Mouse (Mus musculus) small intestine, adult 2 months (tissue): ENCODE data around the gene Zhx3.

Experiments
- CTCF ChIP-seq: fragments of 200-500 bp; IDR thresholded peaks from 2 replicates; pipeline ENCODE4 v1.5.1; 2012; ENCODE audit warnings: low read depth, mild to moderate bottlenecking, control low read depth, inconsistent platforms, low read length, moderate library complexity, mixed read lengths; ENCODE audit not compliant: insufficient replicate concordance, insufficient read length; ENCODE audit errors: extremely low read depth
- POLR2A ChIP-seq: fragments of 200-500 bp; IDR thresholded peaks from 2 replicates; pipeline ENCODE4 v1.6.1; 2012; ENCODE audit warnings: low read depth, mild to moderate bottlenecking, control low read depth, inconsistent platforms, low read length, moderate library complexity

DNA sequence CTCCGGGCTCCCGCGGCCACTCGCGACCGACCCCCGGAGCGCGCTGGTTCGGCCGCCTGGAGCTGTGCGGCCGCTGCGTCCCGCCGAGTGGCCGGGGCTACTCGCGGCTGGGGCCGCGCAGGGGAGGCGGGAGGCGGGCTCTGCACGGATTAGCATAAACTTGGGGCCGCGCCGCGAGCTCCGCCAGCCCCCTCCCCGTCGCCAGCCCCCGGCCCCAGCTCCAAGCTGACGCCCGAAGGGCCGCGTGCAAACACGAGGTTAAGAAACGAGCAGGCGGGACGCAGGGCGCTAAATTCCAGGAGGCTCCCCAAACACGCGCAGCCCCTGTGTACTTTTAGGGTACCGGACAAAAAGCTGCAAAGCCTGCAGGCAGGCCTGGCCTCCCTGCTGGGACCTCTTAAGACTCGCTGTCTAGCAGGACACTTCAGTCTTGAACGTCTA is 39.5 kb upstream of the Zhx3 start, which contains the start of gene Emilin3:
- TF ChIP-seq CTCF: no peak
- TF ChIP-seq POLR2A: no peak
